ENCODE assay signal across 8 mouse cellular contexts in the genomic region with DNA sequence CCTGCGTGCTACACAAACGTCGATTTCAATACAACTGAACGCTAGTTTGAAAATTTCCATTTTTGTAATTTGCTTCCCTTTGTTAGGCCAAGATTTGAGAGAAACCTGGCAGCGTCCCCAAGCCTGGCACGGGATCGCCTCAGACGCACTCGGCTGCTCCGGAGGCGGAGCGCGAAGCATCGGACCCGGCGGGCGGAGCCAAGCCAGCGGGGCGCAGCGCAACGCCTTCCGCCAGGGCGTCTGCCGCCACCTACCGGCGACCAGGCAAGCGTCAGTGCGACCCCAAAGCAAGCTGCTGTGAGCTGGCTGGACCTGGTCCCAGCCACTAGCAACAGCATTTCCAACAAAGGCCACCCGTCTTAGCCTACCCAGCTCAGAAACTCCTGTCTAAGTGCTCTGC.
DNase-seq lines count a peak whose midpoint lies in the region; ATAC-seq and TF ChIP-seq lines count a peak whose summit lies in the region.

No protein-coding gene starts in this region.

- under 1% methylated on average over 29 of the region's 29 CpGs for WGBS in hindbrain, embryonic 10.5 days
- under 1% methylated on average over 27 of the region's 29 CpGs for WGBS in lung, embryonic 16.5 days
- WGBS in thymus, adult 2 months, result under 1% methylated on average over 29 of the region's 29 CpGs

- H3K4me1 ChIP-seq in hindbrain, embryonic 10.5 days (replicated peaks), result peaks cover 22% of the 10 kb centered on the region
- H3K4me1 ChIP-seq in lung, embryonic 16.5 days (replicated peaks; ENCODE audit: control insufficient read depth, insufficient read depth, low read length), result peaks cover 13% of the 10 kb centered on the region; the same call in 1 of the 2 replicates
- H3K4me1 ChIP-seq in thymus, adult 2 months (replicated peaks; ENCODE audit: control insufficient read depth, insufficient read depth, low read length), result peaks cover 6% of the 10 kb centered on the region

- peak overlapping the region; percentile 67 for H3K9ac ChIP-seq in lung, embryonic 16.5 days (ENCODE audit: low read length)

- peak; percentile 89 for ATAC-seq in frontal cortex, adult (ENCODE audit: low TSS enrichment)
- peak; percentile 94 for ATAC-seq in lung, embryonic 16.5 days (ENCODE audit: low read depth)

- TF ChIP-seq POLR2A in thymus, adult 2 months (IDR thresholded peaks at IDR 0.05; ENCODE audit: control insufficient read depth, extremely low read depth, insufficient read depth, low read length, poor library complexity), result no peak

- peak; percentile 94 for TF ChIP-seq CTCF in thymus, adult 2 months (IDR thresholded peaks at IDR 0.05; ENCODE audit: borderline replicate concordance, control insufficient read depth, extremely low read depth, insufficient read depth, low read length, poor library complexity)

- peak overlapping the region; percentile 89 for H3K27ac ChIP-seq in hindbrain, embryonic 10.5 days
- peak overlapping the region; percentile 92 for H3K27ac ChIP-seq in lung, embryonic 16.5 days (ENCODE audit: low read length)
- no peak overlapping the region for H3K27ac ChIP-seq in thymus, adult 2 months (ENCODE audit: control insufficient read depth, insufficient read depth, low read length)

- peak; percentile 85 for DNase-seq in MN1 (ENCODE audit: low spot score)
- DNase-seq in cerebellum, adult 9-10 months, result peak; percentile 92
- peak; percentile 91 for DNase-seq in hindbrain, embryonic 10.5 days (ENCODE audit: low spot score)
- peak; percentile 91 for DNase-seq in layer of hippocampus, adult 9-11 months
- DNase-seq in ovary, adult 18-20 months (ENCODE audit: low spot score), result peak; percentile 89
- peak; percentile 92 for DNase-seq in thymus, adult 2 months

- no peaks in the 10 kb centered on the region for H3K36me3 ChIP-seq in hindbrain, embryonic 10.5 days
- H3K36me3 ChIP-seq in lung, embryonic 16.5 days (ENCODE audit: control insufficient read depth, insufficient read depth, low read length), result no peaks in the 10 kb centered on the region
- H3K36me3 ChIP-seq in thymus, adult 2 months (ENCODE audit: control insufficient read depth, insufficient read depth, low read length), result no peaks in the 10 kb centered on the region

- peak overlapping the region; percentile 79 for H3K4me2 ChIP-seq in lung, embryonic 16.5 days (ENCODE audit: low read depth, low read length)

- H3K9me3 ChIP-seq in hindbrain, embryonic 10.5 days, result peaks cover 4% of the 10 kb centered on the region; the same call in 1 of the 2 replicates
- H3K9me3 ChIP-seq in lung, embryonic 16.5 days (ENCODE audit: control insufficient read depth, low read length), result peaks cover 5% of the 10 kb centered on the region

- H3K4me3 ChIP-seq in hindbrain, embryonic 10.5 days, result peak overlapping the region; percentile 54
- peak overlapping the region; percentile 45 for H3K4me3 ChIP-seq in lung, embryonic 16.5 days (ENCODE audit: low read length)
- peak overlapping the region; percentile 35 for H3K4me3 ChIP-seq in thymus, adult 2 months (ENCODE audit: control insufficient read depth, insufficient read depth, low read length)

- peaks cover 18% of the 10 kb centered on the region for H3K27me3 ChIP-seq in hindbrain, embryonic 10.5 days (ENCODE audit: insufficient read depth, poor library complexity, severe bottlenecking)
- H3K27me3 ChIP-seq in lung, embryonic 16.5 days (ENCODE audit: control insufficient read depth, insufficient read depth, low read depth, low read length), result no peaks in the 10 kb centered on the region
- H3K27me3 ChIP-seq in thymus, adult 2 months (ENCODE audit: control insufficient read depth, insufficient read depth, low read length), result no peaks in the 10 kb centered on the region
